Mouse (Mus musculus): Measurements from ENCODE around the gene Mat1a.
A peak's percentile ranks its signal among the peaks of the same experiment; 100 is the strongest.

Gene Mat1a

DNA sequence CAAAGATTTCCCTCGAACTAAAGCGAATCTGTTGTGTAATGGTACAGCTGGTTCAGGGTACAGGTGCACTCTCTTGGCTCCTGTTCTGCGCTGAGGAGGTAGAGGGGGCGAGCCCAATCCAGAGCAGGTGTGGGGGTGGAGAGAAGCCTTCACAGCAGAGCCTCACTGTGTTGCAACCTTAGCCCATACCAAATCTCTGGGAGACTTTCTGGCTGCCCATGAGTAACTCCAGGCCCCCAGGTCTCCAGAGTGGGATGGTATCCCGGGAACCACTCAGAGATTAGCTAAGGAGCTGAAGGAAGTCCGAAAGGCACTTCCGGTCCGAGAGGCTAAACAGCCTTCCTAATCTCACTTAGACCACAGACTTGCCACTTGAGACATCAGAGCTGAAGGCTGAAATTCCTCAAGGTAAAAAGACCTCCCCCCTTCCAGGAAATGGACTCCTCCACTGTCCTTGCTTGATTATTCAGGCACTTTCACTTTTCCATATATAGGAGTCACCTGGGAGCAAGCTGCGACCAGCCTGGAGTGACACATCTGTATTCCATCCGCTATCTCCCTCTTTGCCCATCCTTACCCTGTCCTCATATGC is at the start of gene Mat1a:
Gene Mat1a (plus strand): TSS at position 183 of the 592 bp plus-strand sequence.
- DNase-seq (ENCODE audit: low spot score in 2 of 2), result no peak

DNA sequence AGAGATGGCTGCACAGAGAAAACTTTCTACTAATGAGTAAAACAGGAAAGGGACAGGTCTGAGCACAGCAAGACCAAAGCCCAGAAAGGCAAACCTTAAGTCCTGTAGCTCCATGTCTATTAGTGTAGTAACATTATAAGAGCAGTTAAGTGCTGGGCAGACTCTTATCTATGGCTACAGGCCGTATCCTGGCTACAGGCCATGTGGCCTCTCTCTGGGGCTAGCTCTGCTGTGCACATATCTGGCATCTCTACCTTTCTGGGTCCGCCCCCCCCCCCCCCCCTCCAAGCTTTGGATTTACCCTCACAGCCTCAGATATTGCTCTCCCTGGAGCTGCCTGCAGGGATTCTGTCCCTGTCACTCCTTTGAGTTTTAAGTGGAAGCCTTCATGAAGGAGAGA is 39.7 kb upstream of the Mat1a start:
- DNase-seq (ENCODE audit: low spot score in 2 of 2), result no peak

- DNase-seq (ENCODE audit: low spot score in 2 of 2), result no peak
These were observed 38.4 kb upstream of the Mat1a start for GRCm38 (mm10) chr14:41066416-41066815.

DNA sequence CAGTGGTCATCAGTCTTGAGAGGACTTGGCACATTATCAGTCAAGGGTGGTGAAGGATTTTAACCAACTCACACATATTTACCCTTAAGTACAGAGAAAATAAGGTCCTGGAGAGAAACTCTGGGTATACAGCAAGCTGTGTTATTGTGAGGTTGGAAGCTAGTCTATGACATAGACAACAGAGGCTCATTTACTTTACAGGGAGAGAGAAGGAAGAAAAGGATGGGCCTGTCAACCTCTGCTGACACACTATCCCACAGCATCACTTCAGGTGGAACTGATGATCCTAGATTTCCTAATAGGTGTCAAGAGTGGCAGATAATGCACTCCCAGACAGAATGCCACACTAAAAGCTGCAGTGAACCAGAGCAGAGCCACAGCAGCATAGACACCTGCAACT is 35.7 kb upstream of the Mat1a start, which contains the start of gene Dydc2:
Gene Dydc2 (minus strand): TSS at position 101 of the 400 bp plus-strand sequence.
- no peak for DNase-seq (ENCODE audit: low spot score in 2 of 2)

DNA sequence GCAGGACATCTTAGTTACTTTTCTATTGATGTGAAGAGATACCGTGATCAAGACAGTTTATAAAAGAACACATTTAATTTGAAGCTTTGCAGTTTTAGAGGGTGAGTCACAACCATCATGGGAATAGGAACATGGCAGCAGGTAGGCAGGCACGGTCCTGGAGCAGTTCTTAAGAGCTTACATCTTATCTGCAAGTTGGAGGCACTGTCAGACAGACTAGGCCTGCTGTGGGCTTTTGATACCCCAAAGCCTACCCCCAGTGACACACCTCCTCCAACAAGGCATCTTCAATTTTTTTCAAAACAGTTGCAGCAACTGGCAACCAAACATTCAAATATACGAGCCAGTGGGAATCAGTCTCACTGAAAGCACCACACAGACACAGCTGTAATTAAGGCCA is 34.5 kb upstream of the Mat1a start:
- no peak for DNase-seq (ENCODE audit: low spot score in 2 of 2)

DNA sequence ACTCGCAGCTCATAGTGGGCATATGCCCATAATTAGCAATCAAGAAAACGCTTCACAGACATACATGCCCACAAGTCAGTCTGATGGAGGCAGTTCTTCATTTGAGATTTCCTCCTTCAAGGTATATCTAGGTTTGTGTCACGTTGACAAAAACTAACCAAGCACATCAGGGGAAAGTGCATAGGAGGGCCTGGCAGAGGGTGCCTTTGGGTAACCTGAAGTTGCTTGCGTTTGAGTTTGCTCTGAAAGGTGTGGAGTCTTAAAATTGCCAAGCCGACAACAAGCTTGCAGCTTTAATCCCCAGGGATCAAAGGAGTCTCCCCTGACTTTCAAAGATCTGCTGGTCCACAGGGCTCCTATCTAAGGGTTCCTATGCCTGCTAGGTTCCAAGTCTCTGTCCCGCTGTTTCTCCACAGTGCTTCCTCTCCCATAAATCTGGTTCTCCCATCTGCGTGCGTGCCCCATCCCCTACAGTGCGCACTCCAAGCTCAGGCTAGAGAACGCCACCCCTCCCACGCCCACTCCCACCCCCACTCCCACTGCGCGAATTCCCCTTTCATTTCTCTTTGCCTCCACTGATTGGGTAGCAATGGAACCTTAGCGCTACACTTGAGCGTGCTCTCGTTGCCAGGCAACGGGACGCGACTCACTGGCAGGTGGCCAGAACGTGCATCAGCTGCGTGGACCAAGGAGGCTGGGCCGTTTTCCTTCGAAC is 32.4 kb upstream of the Mat1a start, which contains the start of gene Dydc1:
Gene Dydc1 (plus strand): TSS at position 683 of the 715 bp plus-strand sequence.
- DNase-seq (ENCODE audit: low spot score in 2 of 2), result peak in 1 of 2 experiments; percentile 6

DNA sequence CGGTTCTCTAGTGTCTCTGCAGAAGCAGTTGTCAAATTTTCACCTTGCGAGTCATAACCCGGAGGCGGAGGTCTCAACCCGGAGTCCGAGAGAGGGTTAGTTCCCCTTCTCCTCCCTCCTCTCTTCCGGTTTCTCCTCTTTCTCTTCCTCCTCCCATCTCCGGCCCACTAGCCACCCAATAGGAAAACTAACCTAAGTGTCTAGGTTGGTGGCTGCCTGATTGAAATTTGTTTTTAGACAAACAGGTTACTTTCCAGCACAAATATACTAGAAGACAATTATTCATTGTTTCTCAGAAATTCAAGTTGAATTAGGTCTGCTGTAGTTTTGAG is 31.9 kb upstream of the Mat1a start:
- DNase-seq (ENCODE audit: low spot score in 2 of 2), result no peak

DNA sequence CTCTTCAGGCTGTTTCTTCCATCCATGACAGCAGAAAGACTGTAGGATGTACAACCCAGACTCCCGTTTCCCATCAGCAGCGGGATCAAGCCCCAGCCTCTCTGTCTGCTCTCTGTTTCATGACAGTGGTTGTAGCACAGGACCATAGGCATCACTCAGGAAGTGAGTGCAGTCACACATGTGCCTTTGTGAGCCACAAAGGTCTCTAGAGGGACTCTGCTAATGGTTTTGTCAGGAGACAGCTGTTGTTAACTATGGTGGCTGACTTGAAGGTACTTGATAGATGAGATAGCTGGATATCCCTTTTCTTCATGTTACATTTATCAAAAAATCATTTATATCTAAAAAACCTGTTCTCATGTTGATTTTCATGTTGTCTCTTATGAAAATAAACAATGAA is 22.4 kb upstream of the Mat1a start:
- no peak for DNase-seq (ENCODE audit: low spot score in 2 of 2)

DNA sequence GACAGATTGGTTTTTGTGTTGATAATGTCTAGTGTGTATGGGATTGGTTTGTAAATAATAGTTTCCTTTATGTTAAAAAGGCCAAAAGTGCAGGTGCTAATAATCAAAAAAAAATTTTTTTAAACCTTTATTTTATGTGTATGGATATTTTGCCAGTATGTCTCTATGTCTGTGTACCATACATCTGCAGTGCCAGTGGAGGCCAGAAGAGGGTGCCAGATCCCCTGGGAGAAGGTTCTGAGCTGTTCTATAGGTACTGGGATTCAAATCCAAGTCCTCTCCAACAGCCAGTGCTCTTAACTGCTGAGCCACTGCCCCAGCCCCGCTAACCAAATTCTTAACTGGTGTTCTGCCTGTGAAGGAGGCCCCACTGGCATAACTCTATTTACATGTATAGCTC is 17.3 kb upstream of the Mat1a start:
- no peak for DNase-seq (ENCODE audit: low spot score in 2 of 2)

DNA sequence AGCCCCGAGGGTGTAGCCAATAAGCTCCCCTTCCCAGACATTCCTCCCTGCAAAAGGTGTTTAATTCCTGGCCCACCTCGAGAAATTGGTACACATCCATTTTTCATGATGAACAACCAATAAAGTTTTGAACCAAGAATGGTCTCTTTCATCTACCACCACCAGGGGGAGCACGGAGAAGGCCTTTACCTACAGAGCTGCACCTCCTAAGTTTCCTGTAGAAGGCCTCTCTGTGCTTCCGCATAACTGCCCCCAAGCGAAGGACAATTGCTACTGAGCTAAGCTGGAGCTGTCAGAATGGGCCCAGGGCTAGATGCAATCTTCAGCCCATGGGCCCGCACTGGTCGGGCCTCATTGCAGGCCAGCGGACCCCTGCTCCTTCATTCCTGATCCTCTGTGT is 14.1 kb upstream of the Mat1a start:
- no peak for DNase-seq (ENCODE audit: low spot score in 2 of 2)

GRCm38 (mm10) chr14:41094114-41094513 is 10.7 kb upstream of the Mat1a start:
- DNase-seq (ENCODE audit: low spot score in 2 of 2), result no peak

- no peak for DNase-seq (ENCODE audit: low spot score in 2 of 2)
These were observed 8.5 kb upstream of the Mat1a start for GRCm38 (mm10) chr14:41096296-41096860.

GRCm38 (mm10) chr14:41098726-41099125 is 6.1 kb upstream of the Mat1a start:
- no peak for DNase-seq (ENCODE audit: low spot score in 2 of 2)

DNA sequence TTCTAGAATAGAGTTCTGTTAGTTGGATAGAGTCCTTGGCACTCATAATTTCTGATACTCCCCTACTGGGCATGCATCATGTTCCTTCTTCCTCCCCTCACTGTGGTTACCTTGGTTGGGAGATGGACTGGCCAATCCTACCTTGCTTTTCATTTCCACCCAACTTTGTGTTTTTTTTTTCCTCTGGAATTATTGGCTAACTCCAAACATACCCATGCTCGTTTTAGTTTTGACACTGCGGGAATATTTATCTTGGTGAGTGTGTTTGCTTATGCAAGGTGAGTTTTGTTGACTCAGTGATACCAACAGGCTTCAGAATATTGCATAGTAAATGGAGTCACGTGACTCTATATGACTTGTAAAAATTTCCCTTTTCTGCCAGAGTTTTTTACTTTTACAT is 4.1 kb upstream of the Mat1a start:
- no peak for DNase-seq (ENCODE audit: low spot score in 2 of 2)

GRCm38 (mm10) chr14:41101242-41101641 is 3.6 kb upstream of the Mat1a start:
- DNase-seq (ENCODE audit: low spot score in 2 of 2), result no peak

DNA sequence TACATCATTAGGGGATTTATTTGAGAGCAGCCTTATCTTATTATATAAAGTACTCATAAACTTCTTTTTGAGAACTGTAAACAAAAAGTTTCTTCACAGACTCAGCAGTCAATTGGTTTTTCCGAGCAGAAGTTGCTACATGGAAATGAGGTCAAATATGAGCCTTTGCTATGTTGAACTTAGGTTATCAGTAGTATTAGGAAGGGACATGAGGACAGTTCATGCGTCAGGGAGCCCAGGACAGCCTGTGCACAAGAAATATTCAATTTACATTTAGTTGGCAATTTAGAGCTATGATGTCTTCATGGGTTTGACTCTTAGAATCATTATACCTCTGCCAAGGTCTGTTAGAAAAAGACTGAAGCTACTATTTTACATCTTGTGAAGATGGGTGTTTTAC is 2.6 kb upstream of the Mat1a start:
- DNase-seq (ENCODE audit: low spot score in 2 of 2), result no peak

- DNase-seq (ENCODE audit: low spot score in 2 of 2), result no peak
These were observed 6.3 kb downstream of the Mat1a start for GRCm38 (mm10) chr14:41111031-41111668.

GRCm38 (mm10) chr14:41112944-41113343 is 8.1 kb downstream of the Mat1a start:
- no peak for DNase-seq (ENCODE audit: low spot score in 2 of 2)

GRCm38 (mm10) chr14:41116271-41116670 is 11.4 kb downstream of the Mat1a start:
- DNase-seq (ENCODE audit: low spot score in 2 of 2), result no peak

GRCm38 (mm10) chr14:41124683-41125082 is 19.8 kb downstream of the Mat1a start:
- DNase-seq (ENCODE audit: low spot score in 2 of 2), result no peak

DNA sequence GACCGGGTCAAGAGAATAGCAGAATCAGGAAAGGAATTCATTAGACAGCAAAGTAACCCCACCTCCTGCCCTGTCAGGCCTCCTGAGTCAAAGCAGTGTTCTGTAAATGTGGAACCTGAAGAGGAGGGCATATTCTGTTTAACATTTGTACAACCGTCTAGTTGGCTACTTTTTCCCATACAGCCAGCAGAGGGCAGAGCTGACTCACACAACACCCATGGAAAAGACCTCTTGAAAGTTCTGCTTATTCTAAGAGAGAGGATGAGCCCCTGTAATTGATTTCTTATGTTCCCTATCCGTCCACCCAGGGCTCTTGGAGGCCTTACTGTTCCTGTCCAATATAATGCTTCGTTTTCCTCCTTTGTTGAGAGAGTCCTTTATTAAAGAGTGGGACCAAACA is 23.2 kb downstream of the Mat1a start:
- DNase-seq (ENCODE audit: low spot score in 2 of 2), result no peak

GRCm38 (mm10) chr14:41131540-41131939 is 26.7 kb downstream of the Mat1a start, which contains the start of gene Sftpa1:
TSS of gene Sftpa1 (plus strand) at chr14:41131782.
- DNase-seq (ENCODE audit: low spot score in 2 of 2), result no peak

- no peak for DNase-seq (ENCODE audit: low spot score in 2 of 2)
These were observed 32.2 kb downstream of the Mat1a start for GRCm38 (mm10) chr14:41137006-41137405.

Data from heart, adult 9 months (tissue).